Mouse (Mus musculus): ENCODE results near the gene Nr5a1. TPM values are rescaled to one million over a fixed set of nuclear protein-coding genes. Genes with fewer than 3 reads are reported as not detected.
A peak's percentile ranks its signal among the peaks of the same experiment; 100 is the strongest.

The Nr5a1 gene
- 0.11 and 1.3 TPM in 2 replicates for polyA plus RNA-seq (2015; fragmentation: Nextera tagmentation; extraction: Ambion mirVana)

GRCm38 (mm10) chr2:38714324-38714723 lies at the start of gene Nr5a1:
TSS of gene Nr5a1 (minus strand) at chr2:38714542.
- peaks cover 17% of the 10 kb centered on the region for H3K4me1 ChIP-seq (ENCODE audit: control insufficient read depth, insufficient read depth, low read length)
- no peak within 1 kb of the TSS for H3K27ac ChIP-seq (ENCODE audit: low read length)
- no peaks in the 10 kb centered on the region for H3K36me3 ChIP-seq (ENCODE audit: control insufficient read depth, insufficient read depth, low read length)
- no peak within 1 kb of the TSS for H3K4me3 ChIP-seq (ENCODE audit: low read length)
- peaks cover 47% of the 10 kb centered on the region for H3K27me3 ChIP-seq (replicated peaks; ENCODE audit: control insufficient read depth, insufficient read depth, low read length)
- no peaks in the 10 kb centered on the region for H3K9me3 ChIP-seq (ENCODE audit: control insufficient read depth, low read length)
- 89% methylated on average over 13 of the region's 13 CpGs for WGBS
- no peak within 1 kb of the TSS for H3K4me2 ChIP-seq (ENCODE audit: low read depth, low read length)
- no peak within 1 kb of the TSS for H3K9ac ChIP-seq (ENCODE audit: low read depth, low read length)
- ATAC-seq, result no peak

- no peaks in the 10 kb centered on the region for H3K27me3 ChIP-seq (replicated peaks; ENCODE audit: control insufficient read depth, insufficient read depth, low read length)
- no peak overlapping the region for H3K4me2 ChIP-seq (ENCODE audit: low read depth, low read length)
- H3K9ac ChIP-seq (ENCODE audit: low read depth, low read length), result no peak overlapping the region
- H3K27ac ChIP-seq (ENCODE audit: low read length), result no peak overlapping the region
- no peaks in the 10 kb centered on the region for H3K36me3 ChIP-seq (ENCODE audit: control insufficient read depth, insufficient read depth, low read length)
- H3K9me3 ChIP-seq (ENCODE audit: control insufficient read depth, low read length), result no peaks in the 10 kb centered on the region
- no peak for ATAC-seq
- no peak overlapping the region for H3K4me3 ChIP-seq (ENCODE audit: low read length)
- 70% methylated on average over 3 of the region's 3 CpGs for WGBS
- H3K4me1 ChIP-seq (ENCODE audit: control insufficient read depth, insufficient read depth, low read length), result no peaks in the 10 kb centered on the region
Observed at GRCm38 (mm10) chr2:38739847-38740246, 25.5 kb upstream of the Nr5a1 start.

- peak; percentile 56 for ATAC-seq
- no peak overlapping the region for H3K27ac ChIP-seq (ENCODE audit: low read length)
Observed at GRCm38 (mm10) chr2:38739410-38739809, 25.1 kb upstream of the Nr5a1 start.

GRCm38 (mm10) chr2:38738601-38739301 lies 24.4 kb upstream of the Nr5a1 start:
- ATAC-seq, result no peak
- WGBS, result 87% methylated on average over 14 of the region's 14 CpGs
- H3K27me3 ChIP-seq (replicated peaks; ENCODE audit: control insufficient read depth, insufficient read depth, low read length), result no peaks in the 10 kb centered on the region

More at GRCm38 (mm10) chr2:38739410-38739809, 25.1 kb upstream of the Nr5a1 start:
- Histone ChIP-seq H3K4me3 (ENCODE audit: low read length) (no peak overlapping the region), H3K36me3 (ENCODE audit: control insufficient read depth, insufficient read depth, low read length) (no peaks in the 10 kb centered on the region), H3K4me1 (ENCODE audit: control insufficient read depth, insufficient read depth, low read length) (no peaks in the 10 kb centered on the region), H3K27me3 (replicated peaks; ENCODE audit: control insufficient read depth, insufficient read depth, low read length) (no peaks in the 10 kb centered on the region), H3K9ac (ENCODE audit: low read depth, low read length) (no peak overlapping the region), H3K4me2 (ENCODE audit: low read depth, low read length) (no peak overlapping the region), H3K9me3 (ENCODE audit: control insufficient read depth, low read length) (no peaks in the 10 kb centered on the region)
- WGBS, result 25% methylated on average over 7 of the region's 7 CpGs

GRCm38 (mm10) chr2:38735740-38736139 lies 21.4 kb upstream of the Nr5a1 start:
- ATAC-seq, result no peak
- H3K36me3 ChIP-seq (ENCODE audit: control insufficient read depth, insufficient read depth, low read length), result no peaks in the 10 kb centered on the region

More at GRCm38 (mm10) chr2:38738601-38739301, 24.4 kb upstream of the Nr5a1 start:
- Histone ChIP-seq H3K4me3 (ENCODE audit: low read length) (no peak overlapping the region), H3K9me3 (ENCODE audit: control insufficient read depth, low read length) (no peaks in the 10 kb centered on the region), H3K36me3 (ENCODE audit: control insufficient read depth, insufficient read depth, low read length) (no peaks in the 10 kb centered on the region), H3K27ac (ENCODE audit: low read length) (no peak overlapping the region), H3K9ac (ENCODE audit: low read depth, low read length) (no peak overlapping the region), H3K4me1 (ENCODE audit: control insufficient read depth, insufficient read depth, low read length) (no peaks in the 10 kb centered on the region), H3K4me2 (ENCODE audit: low read depth, low read length) (no peak overlapping the region)

GRCm38 (mm10) chr2:38734721-38735120 lies 20.4 kb upstream of the Nr5a1 start:
- Histone ChIP-seq H3K9me3 (ENCODE audit: control insufficient read depth, low read length) (no peaks in the 10 kb centered on the region), H3K27me3 (replicated peaks; ENCODE audit: control insufficient read depth, insufficient read depth, low read length) (no peaks in the 10 kb centered on the region), H3K27ac (ENCODE audit: low read length) (no peak overlapping the region), H3K9ac (ENCODE audit: low read depth, low read length) (no peak overlapping the region), H3K36me3 (ENCODE audit: control insufficient read depth, insufficient read depth, low read length) (no peaks in the 10 kb centered on the region), H3K4me1 (ENCODE audit: control insufficient read depth, insufficient read depth, low read length) (no peaks in the 10 kb centered on the region), H3K4me2 (ENCODE audit: low read depth, low read length) (no peak overlapping the region), H3K4me3 (ENCODE audit: low read length) (no peak overlapping the region)
- ATAC-seq, result no peak
- WGBS, result 44% methylated on average over 5 of the region's 5 CpGs

More at GRCm38 (mm10) chr2:38735740-38736139, 21.4 kb upstream of the Nr5a1 start:
- H3K4me2 ChIP-seq (ENCODE audit: low read depth, low read length), result no peak overlapping the region
- H3K4me1 ChIP-seq (ENCODE audit: control insufficient read depth, insufficient read depth, low read length), result no peaks in the 10 kb centered on the region
- no peaks in the 10 kb centered on the region for H3K27me3 ChIP-seq (replicated peaks; ENCODE audit: control insufficient read depth, insufficient read depth, low read length)
- no peak overlapping the region for H3K4me3 ChIP-seq (ENCODE audit: low read length)
- no peak overlapping the region for H3K27ac ChIP-seq (ENCODE audit: low read length)
- H3K9ac ChIP-seq (ENCODE audit: low read depth, low read length), result no peak overlapping the region
- no peaks in the 10 kb centered on the region for H3K9me3 ChIP-seq (ENCODE audit: control insufficient read depth, low read length)

- no peak overlapping the region for H3K27ac ChIP-seq (ENCODE audit: low read length)
- 83% methylated on average over 6 of the region's 6 CpGs for whole genome bisulfite sequencing
Observed at GRCm38 (mm10) chr2:38730331-38730827, 16.0 kb upstream of the Nr5a1 start.

GRCm38 (mm10) chr2:38725427-38725826 lies 11.1 kb upstream of the Nr5a1 start:
- Histone ChIP-seq H3K4me2 (ENCODE audit: low read depth, low read length) (no peak overlapping the region), H3K27ac (ENCODE audit: low read length) (no peak overlapping the region), H3K36me3 (ENCODE audit: control insufficient read depth, insufficient read depth, low read length) (no peaks in the 10 kb centered on the region), H3K4me3 (ENCODE audit: low read length) (no peak overlapping the region), H3K9me3 (ENCODE audit: control insufficient read depth, low read length) (no peaks in the 10 kb centered on the region), H3K27me3 (replicated peaks; ENCODE audit: control insufficient read depth, insufficient read depth, low read length) (no peaks in the 10 kb centered on the region), H3K9ac (ENCODE audit: low read depth, low read length) (no peak overlapping the region), H3K4me1 (ENCODE audit: control insufficient read depth, insufficient read depth, low read length) (no peaks in the 10 kb centered on the region; the same call in 1 of the 2 replicates)
- 42% methylated on average over 3 of the region's 3 CpGs for WGBS
- ATAC-seq, result 0 out of 2 replicates have a peak, but pooled peaks have one; percentile 34

More at GRCm38 (mm10) chr2:38730331-38730827, 16.0 kb upstream of the Nr5a1 start:
- no peak overlapping the region for H3K4me3 ChIP-seq (ENCODE audit: low read length)
- H3K9me3 ChIP-seq (ENCODE audit: control insufficient read depth, low read length), result no peaks in the 10 kb centered on the region
- no peaks in the 10 kb centered on the region for H3K27me3 ChIP-seq (replicated peaks; ENCODE audit: control insufficient read depth, insufficient read depth, low read length)
- no peaks in the 10 kb centered on the region for H3K36me3 ChIP-seq (ENCODE audit: control insufficient read depth, insufficient read depth, low read length)
- no peak for ATAC-seq
- H3K9ac ChIP-seq (ENCODE audit: low read depth, low read length), result no peak overlapping the region
- H3K4me2 ChIP-seq (ENCODE audit: low read depth, low read length), result no peak overlapping the region
- H3K4me1 ChIP-seq (ENCODE audit: control insufficient read depth, insufficient read depth, low read length), result no peaks in the 10 kb centered on the region

- H3K4me3 ChIP-seq (ENCODE audit: low read length), result no peak overlapping the region
- no peaks in the 10 kb centered on the region for H3K36me3 ChIP-seq (ENCODE audit: control insufficient read depth, insufficient read depth, low read length)
- no peak overlapping the region for H3K4me2 ChIP-seq (ENCODE audit: low read depth, low read length)
- ATAC-seq, result no peak
- WGBS, result 87% methylated on average over 4 of the region's 4 CpGs
- H3K4me1 ChIP-seq (ENCODE audit: control insufficient read depth, insufficient read depth, low read length), result no peaks in the 10 kb centered on the region; the same call in 1 of the 2 replicates
- no peak overlapping the region for H3K27ac ChIP-seq (ENCODE audit: low read length)
- H3K9ac ChIP-seq (ENCODE audit: low read depth, low read length), result no peak overlapping the region
- H3K27me3 ChIP-seq (replicated peaks; ENCODE audit: control insufficient read depth, insufficient read depth, low read length), result no peaks in the 10 kb centered on the region
- H3K9me3 ChIP-seq (ENCODE audit: control insufficient read depth, low read length), result no peaks in the 10 kb centered on the region
Observed at GRCm38 (mm10) chr2:38723378-38723777, 9.0 kb upstream of the Nr5a1 start.
